8 mouse cellular contexts compared by ENCODE assay signal in the genomic region with DNA sequence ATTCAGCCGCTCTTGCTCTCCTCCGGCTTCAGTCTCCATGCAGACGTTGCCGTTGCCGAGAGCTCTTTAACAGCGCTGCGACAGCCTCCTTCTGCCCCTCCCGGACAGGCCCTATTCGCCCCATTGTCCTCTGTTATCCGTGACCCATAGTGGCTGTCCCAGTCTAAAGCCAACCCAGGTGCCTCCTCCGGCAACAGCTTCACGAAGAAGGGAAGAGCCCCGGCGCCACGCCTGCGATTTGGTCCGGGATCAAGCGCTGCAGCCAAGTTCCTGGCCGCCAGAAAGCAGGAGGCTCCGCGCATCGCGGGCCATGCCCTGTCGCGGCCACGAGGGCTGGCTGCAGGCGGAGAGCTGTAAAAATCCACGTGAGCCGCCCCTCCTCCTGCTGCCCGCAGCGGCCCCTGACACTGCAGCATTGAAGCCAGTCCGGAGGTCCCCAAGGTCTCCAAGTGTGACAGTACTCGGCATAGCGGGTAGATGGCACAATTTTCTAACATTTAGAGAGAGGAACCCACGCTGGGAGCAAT. TPM values are rescaled to one million over a fixed set of nuclear protein-coding genes. Genes with fewer than 3 reads are reported as not detected.
DNase-seq lines count a peak whose midpoint lies in the region; ATAC-seq and TF ChIP-seq lines count a peak whose summit lies in the region.

No protein-coding gene starts in this region.

- H3K4me3 ChIP-seq in hindbrain, postnatal 0 days (ENCODE audit: low read length) = peak overlapping the region; percentile 37
- peak overlapping the region; percentile 39 for H3K4me3 ChIP-seq in midbrain, embryonic 15.5 days

- H3K9me3 ChIP-seq in hindbrain, postnatal 0 days (ENCODE audit: low read length) = no peaks in the 10 kb centered on the region
- H3K9me3 ChIP-seq in midbrain, embryonic 15.5 days = no peaks in the 10 kb centered on the region

- peak overlapping the region; percentile 68 for H3K4me2 ChIP-seq in hindbrain, postnatal 0 days (ENCODE audit: low read depth, low read length)
- H3K4me2 ChIP-seq in midbrain, embryonic 15.5 days = peak overlapping the region; percentile 60

- H3K27ac ChIP-seq in hindbrain, postnatal 0 days = peak overlapping the region; percentile 92
- peak overlapping the region; percentile 84 for H3K27ac ChIP-seq in midbrain, embryonic 15.5 days

- H3K27me3 ChIP-seq in hindbrain, postnatal 0 days (ENCODE audit: insufficient read depth, low read length) = peaks cover 19% of the 10 kb centered on the region; the same call in 1 of the 2 replicates
- H3K27me3 ChIP-seq in midbrain, embryonic 15.5 days (replicated peaks) = peaks cover 71% of the 10 kb centered on the region

- peak; percentile 69 for TF ChIP-seq CTCF in hindbrain, postnatal 0 days (IDR thresholded peaks at IDR 0.05; ENCODE audit: low read depth)

- DNase-seq in adrenal gland, postnatal 10 days = peak; percentile 90
- DNase-seq in cerebellum, postnatal 25 days = peak; percentile 62 to 68
- DNase-seq in gastrocnemius, postnatal 25 days = peak; percentile 79
- peak; percentile 93 for DNase-seq in hindbrain, postnatal 0 days (ENCODE audit: low spot score)
- DNase-seq in liver = peak; percentile 46
- DNase-seq in thymus, postnatal 36 days = no peak
- DNase-seq in T-cell, adult 2 months (ENCODE audit: low spot score) = no peak

- H3K36me3 ChIP-seq in hindbrain, postnatal 0 days (ENCODE audit: insufficient read depth, low read length) = no peaks in the 10 kb centered on the region
- no peaks in the 10 kb centered on the region for H3K36me3 ChIP-seq in midbrain, embryonic 15.5 days (replicated peaks)

- peak; percentile 87 for ATAC-seq in hindbrain, postnatal 0 days
- peak; percentile 72 for ATAC-seq in midbrain, embryonic 15.5 days (replicated peaks)

- no peaks in the 10 kb centered on the region; the same call in 1 of the 2 replicates for H3K4me1 ChIP-seq in hindbrain, postnatal 0 days (ENCODE audit: insufficient read depth, low read length)
- H3K4me1 ChIP-seq in midbrain, embryonic 15.5 days = peaks cover 25% of the 10 kb centered on the region

- peak overlapping the region; percentile 37; the same call in 1 of the 2 replicates for H3K9ac ChIP-seq in hindbrain, postnatal 0 days (replicated peaks; ENCODE audit: low read length)
- H3K9ac ChIP-seq in midbrain, embryonic 15.5 days = peak overlapping the region; percentile 32

- 3% methylated on average over 35 of the region's 35 CpGs for WGBS in hindbrain, postnatal 0 days
- under 1% methylated on average over 35 of the region's 35 CpGs for WGBS in midbrain, embryonic 15.5 days

RNA-seq across cellular contexts. Expression of a gene that starts 20.5 kb away (rescaled TPM):
- total RNA-seq in adrenal gland, postnatal 10 days (2021) = 10 to 100 TPM; 78.3 to 79.6 TPM
- 10 to 100 TPM; 15.1 to 21.7 TPM for total RNA-seq in gastrocnemius, postnatal 25 days (2021)
- 33.2 and 43.1 TPM in 2 replicates for total RNA-seq in hindbrain, postnatal 0 days (2014; rRNA removed)
- polyA plus RNA-seq in hindbrain, postnatal 0 days (2015; fragmentation: Nextera tagmentation; extraction: Ambion mirVana) = 74.2 and 75.4 TPM in 2 replicates
- 84.8 and 98.4 TPM in 2 replicates for polyA plus RNA-seq in midbrain, embryonic 15.5 days (2015; fragmentation: Nextera tagmentation; extraction: Ambion mirVana)

Comparison
In these comparisons a context has a peak if more than half of its experiments do, and no peak if none do; other contexts are left out.
1. DNase-seq: peak in adrenal gland, postnatal 10 days (single experiment), cerebellum, postnatal 25 days (2 of 2), gastrocnemius, postnatal 25 days (single experiment), hindbrain, postnatal 0 days (single experiment) and liver (single experiment); none in thymus, postnatal 36 days (0 of 2) and T-cell, adult 2 months (single experiment).